Mouse (Mus musculus): ENCODE measurements around the gene Chst2. TPM values are rescaled to one million over a fixed set of nuclear protein-coding genes. Genes with fewer than 3 reads are reported as not detected.

Gene Chst2
- polyA plus RNA-seq, 1 experiment from 2014 or later, result 22.6 TPM

Other genes with a start within 250 kb of the Chst2 start
- gene U2surp, start 105.3 kb upstream of the Chst2 start, polyA plus RNA-seq (2015; fragmentation: Nextera tagmentation; extraction: Ambion mirVana), result 115 and 129 TPM in 2 replicates
- 5.1 and 5.3 TPM in 2 replicates for gene Paqr9, start 152.9 kb upstream of the Chst2 start, polyA plus RNA-seq (2015; fragmentation: Nextera tagmentation; extraction: Ambion mirVana)
- gene Pcolce2, start 230.9 kb upstream of the Chst2 start, polyA plus RNA-seq (2015; fragmentation: Nextera tagmentation; extraction: Ambion mirVana), result 1.3 and 2.9 TPM in 2 replicates

All from midbrain, embryonic 15.5 days (tissue).